Mouse (Mus musculus) MEL (cell line): ENCODE measurements around the gene Pmfbp1. TPM values are rescaled to one million over a fixed set of nuclear protein-coding genes. Genes with fewer than 3 reads are reported as not detected.

ENCODE experiments used
- DNase-seq: peaks from one replicate; pipeline ENCODE4 v3.0.0; 2011; ENCODE audit warnings: low read depth, low spot score
- H3K27ac ChIP-seq: 2 replicates; pipeline ENCODE4 v1.5.1; 2012; ENCODE audit warnings: low read depth, mild to moderate bottlenecking, control low read depth, low read length, moderate library complexity; ENCODE audit not compliant: control insufficient read depth
- H3K27me3 ChIP-seq, 2 experiments: fragments of 150-350 bp in 1 of 2; sonication (generic) in 1 of 2; 2 replicates each; pipeline ENCODE4 v1.6.1; 2012; ENCODE audit warnings: low read length in 2 of 2, mild to moderate bottlenecking in 2 of 2, improper control_type of control experiment in 1 of 2, moderate library complexity in 1 of 2; ENCODE audit not compliant: insufficient read depth in 2 of 2, control insufficient read depth in 1 of 2
- H3K36me3 ChIP-seq, 2 experiments: 2 replicates each; pipeline ENCODE4 v1.6.1; 2012 to 2014; ENCODE audit warnings: low read length in 2 of 2, improper control_type of control experiment in 1 of 2, inconsistent platforms in 1 of 2, mild to moderate bottlenecking in 1 of 2; ENCODE audit not compliant: insufficient read depth in 2 of 2, control insufficient read depth in 1 of 2
- H3K4me1 ChIP-seq, 2 experiments: fragments of 150-350 bp in 1 of 2; sonication (generic) in 1 of 2; 2 replicates each; pipeline ENCODE4 v1.6.1; 2012; ENCODE audit warnings: low read length in 2 of 2, improper control_type of control experiment in 1 of 2, mild to moderate bottlenecking in 1 of 2; ENCODE audit not compliant: insufficient read depth in 2 of 2, control insufficient read depth in 1 of 2
- H3K4me3 ChIP-seq, 2 experiments: fragments of 150-350 bp in 1 of 2; sonication (generic) in 1 of 2; 2 replicates each; pipeline ENCODE4 v1.5.1; 2012; ENCODE audit warnings: low read depth in 2 of 2, low read length in 2 of 2, mild to moderate bottlenecking in 2 of 2, moderate library complexity in 2 of 2, control low read depth in 1 of 2, improper control_type of control experiment in 1 of 2; ENCODE audit not compliant: control insufficient read depth in 1 of 2, insufficient read depth in 1 of 2
- H3K79me2 ChIP-seq: 2 replicates; pipeline ENCODE4 v1.6.1; 2012; ENCODE audit warnings: mild to moderate bottlenecking, low read length, moderate library complexity; ENCODE audit not compliant: control insufficient read depth, poor library complexity, insufficient read depth
- H3K9ac ChIP-seq: 2 replicates; pipeline ENCODE4 v1.6.1; 2012; ENCODE audit warnings: low read depth, mild to moderate bottlenecking, control low read depth, low read length, moderate library complexity; ENCODE audit not compliant: control insufficient read depth, poor library complexity, severe bottlenecking
- H3K9me3 ChIP-seq: fragments of 150-350 bp; sonication (generic); replicated peaks from 2 replicates; pipeline ENCODE4 v1.6.1; 2012; ENCODE audit warnings: mild to moderate bottlenecking, low read length, improper control_type of control experiment, moderate library complexity; ENCODE audit not compliant: insufficient read depth
- BHLHE40 ChIP-seq: IDR thresholded peaks from 2 replicates; pipeline ENCODE4 v1.6.1; 2012; ENCODE audit warnings: low read depth, mild to moderate bottlenecking, inconsistent platforms, low read length, improper control_type of control experiment, borderline replicate concordance
- CHD1 ChIP-seq: IDR thresholded peaks from 2 replicates; pipeline ENCODE4 v1.6.1; 2012; ENCODE audit warnings: low read depth, mild to moderate bottlenecking, inconsistent platforms, low read length, improper control_type of control experiment
- CTCF ChIP-seq, 3 experiments: IDR thresholded peaks in 2 of 3; conservative IDR thresholded peaks in 1 of 3; 2 replicates each; pipeline ENCODE4 v1.5.1; 2011 to 2012; ENCODE audit warnings: low read length in 3 of 3, low read depth in 2 of 3, mild to moderate bottlenecking in 2 of 3, improper control_type of control experiment in 1 of 3, inconsistent platforms in 1 of 3, mixed read lengths in 1 of 3, moderate library complexity in 1 of 3; ENCODE audit not compliant: control insufficient read depth in 1 of 3, insufficient read depth in 1 of 3, poor library complexity in 1 of 3, severe bottlenecking in 1 of 3
- ELF1 ChIP-seq: IDR thresholded peaks from 2 replicates; pipeline ENCODE4 v1.6.1; 2014; ENCODE audit warnings: low read depth, mild to moderate bottlenecking, inconsistent platforms, low read length, improper control_type of control experiment, moderate library complexity
- GABPA ChIP-seq: IDR thresholded peaks from 2 replicates; pipeline ENCODE4 v1.6.1; 2012; ENCODE audit warnings: low read depth, mild to moderate bottlenecking, inconsistent platforms, low read length, improper control_type of control experiment, moderate library complexity
- KAT2A ChIP-seq: conservative IDR thresholded peaks from 2 replicates; pipeline ENCODE4 v1.6.1; 2012; ENCODE audit warnings: low read depth, low read length, improper control_type of control experiment, inconsistent platforms
- MXI1 ChIP-seq: IDR thresholded peaks from 2 replicates; pipeline ENCODE4 v1.6.1; 2011; ENCODE audit warnings: mild to moderate bottlenecking, low read depth, low read length, improper control_type of control experiment
- MYB ChIP-seq: IDR thresholded peaks from 2 replicates; pipeline ENCODE4 v1.6.1; 2011; ENCODE audit warnings: mild to moderate bottlenecking, low read depth, low read length, improper control_type of control experiment
- MYC ChIP-seq: IDR thresholded peaks from 2 replicates; pipeline ENCODE4 v1.6.1; 2011; ENCODE audit warnings: low read depth, mild to moderate bottlenecking, low read length, improper control_type of control experiment, moderate library complexity
- NELFE ChIP-seq: IDR thresholded peaks from 2 replicates; pipeline ENCODE4 v1.6.1; 2011; ENCODE audit warnings: low read depth, low read length, improper control_type of control experiment
- NRF1 ChIP-seq: IDR thresholded peaks from 2 replicates; pipeline ENCODE4 v1.6.1; 2014; ENCODE audit warnings: low read depth, mild to moderate bottlenecking, inconsistent platforms, low read length, improper control_type of control experiment, moderate library complexity; ENCODE audit not compliant: poor library complexity, insufficient read depth, severe bottlenecking
- POLR2A ChIP-seq, 2 experiments: IDR thresholded peaks; 2 replicates each; pipeline ENCODE4 v1.6.1; 2011 to 2012; ENCODE audit warnings: low read length in 2 of 2, mild to moderate bottlenecking in 2 of 2, control low read depth in 1 of 2, improper control_type of control experiment in 1 of 2, low read depth in 1 of 2, moderate library complexity in 1 of 2; ENCODE audit not compliant: control insufficient read depth in 1 of 2, insufficient read depth in 1 of 2, poor library complexity in 1 of 2
- POLR2AphosphoS2 ChIP-seq: IDR thresholded peaks from 2 replicates; pipeline ENCODE4 v1.6.1; 2011; ENCODE audit warnings: low read length, improper control_type of control experiment
- RAD21 ChIP-seq: IDR thresholded peaks from 2 replicates; pipeline ENCODE4 v1.6.1; 2011; ENCODE audit warnings: mild to moderate bottlenecking, low read depth, low read length, improper control_type of control experiment
- ZC3H11A ChIP-seq: IDR thresholded peaks from 2 replicates; pipeline ENCODE4 v1.6.1; 2012; ENCODE audit warnings: low read depth, mild to moderate bottlenecking, inconsistent platforms, low read length, improper control_type of control experiment
- polyA plus RNA-seq, 2 experiments: library from polyadenylated mRNA; stranded (reverse) in 1 of 2; unstranded in 1 of 2; fragments of >175 nt in 1 of 2; fragments of >200 nt in 1 of 2; gene quantifications; 2 replicates each; pipeline versions ENCODE4 v1.2.1 to v1.2.4; 2012; ENCODE audit warnings: low replicate concordance in 2 of 2, low read depth in 1 of 2; ENCODE audit not compliant: insufficient read length in 2 of 2, insufficient read depth in 1 of 2, missing spikeins in 1 of 2
- total RNA-seq: library from RNA; depleted of rRNA; stranded (reverse); fragments of 300-350 nt; gene quantifications from 2 replicates; pipeline ENCODE4 v1.2.3, GENCODE M21; 2012

Gene Pmfbp1
- total and polyA plus RNA-seq, 3 experiments, result 0.23 to 0.40 TPM; not detected in 1

DNA sequence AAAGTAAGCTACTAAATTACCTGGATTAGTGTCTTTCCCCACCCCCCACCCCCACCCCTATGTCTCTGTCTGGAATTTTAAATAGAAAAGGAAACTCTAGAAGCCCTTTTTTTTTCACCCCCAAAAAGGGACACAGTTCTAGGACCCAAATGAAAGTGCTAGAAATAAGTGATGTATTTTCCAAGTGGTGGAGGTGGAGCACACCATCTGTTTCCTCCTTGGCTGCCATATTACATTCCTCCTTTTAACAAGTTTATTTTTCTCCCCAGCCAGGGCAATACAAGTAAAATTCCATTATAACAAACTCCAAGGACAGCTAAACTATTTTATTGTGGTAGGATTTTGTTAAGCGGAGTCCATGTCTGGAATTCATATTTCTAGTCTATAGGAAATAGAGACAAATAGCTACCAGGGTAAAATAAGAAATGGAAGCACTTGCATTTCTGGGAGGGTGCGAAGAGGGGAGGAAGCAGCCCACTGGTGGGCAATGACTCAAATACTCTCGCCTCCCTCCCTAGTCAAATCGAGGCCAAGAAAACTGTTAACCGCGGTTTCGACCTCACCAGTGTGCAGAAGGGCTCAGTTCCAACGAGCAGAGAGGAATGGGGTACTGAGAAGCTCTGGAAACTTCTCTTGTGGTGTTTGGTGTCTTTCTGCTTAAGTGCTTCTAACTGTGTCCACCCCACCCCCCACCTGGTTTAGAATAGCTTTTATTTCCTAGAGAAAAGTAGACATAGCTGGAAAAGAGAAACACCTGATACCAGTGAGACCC is 49.1 kb downstream of the Pmfbp1 start:
- DNase-seq, result no peak
- Histone ChIP-seq H3K9me3 (no peaks in the 10 kb centered on the region), H3K27ac (no peak overlapping the region), H3K79me2 (no peaks in the 10 kb centered on the region), H3K4me3 (no peak overlapping the region), H3K4me1 (peaks cover 0 to 12% of the 10 kb centered on the region in 2 experiments; a peak in 2 of 4 replicates), H3K27me3 (no peaks in the 10 kb centered on the region), H3K9ac (no peak overlapping the region), H3K36me3 (no peaks in the 10 kb centered on the region; a peak in 2 of 4 replicates)
- TF ChIP-seq ZC3H11A (no peak), GABPA (no peak), RAD21 (no peak)

DNA sequence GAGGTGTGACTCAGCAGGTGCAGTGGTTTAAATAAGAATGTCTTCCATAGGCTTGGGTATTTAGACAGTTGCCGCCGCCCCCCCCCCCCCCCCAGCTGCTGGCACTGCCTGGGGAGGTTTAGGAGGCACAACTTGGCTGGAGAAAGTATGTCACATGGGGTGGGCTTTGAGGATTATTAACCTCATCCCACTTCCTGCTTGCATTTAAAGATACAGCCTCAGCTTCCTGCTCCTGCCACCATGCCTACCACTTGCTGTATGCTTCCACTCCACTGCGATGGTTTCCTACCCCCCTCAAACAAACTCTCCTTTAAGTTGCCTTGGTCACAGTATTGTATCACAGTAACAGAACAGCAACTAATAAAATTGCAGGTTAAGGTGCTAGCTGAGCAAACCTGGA is 50.2 kb downstream of the Pmfbp1 start:
- no peak overlapping the region for H3K9ac ChIP-seq
- no peaks in the 10 kb centered on the region for H3K27me3 ChIP-seq
- TF ChIP-seq MXI1 (no peak), ZC3H11A (no peak), POLR2A (IDR thresholded peaks at IDR 0.05; ENCODE audit: control insufficient read depth in 1 of 2, insufficient read depth in 1 of 2, low read depth in 1 of 2, low read length in 2 of 2, poor library complexity in 1 of 2) (no peak), POLR2AphosphoS2 (no peak), ELF1 (no peak), NELFE (no peak), CHD1 (no peak), NRF1 (no peak), KAT2A (no peak), MYB (no peak), CTCF (IDR thresholded peaks at IDR 0.05 in 2 of 3, conservative IDR thresholded peaks at IDR 0.05 in 1 of 3; ENCODE audit: control insufficient read depth in 1 of 3, insufficient read depth in 1 of 3, low read depth in 2 of 3, low read length in 3 of 3, poor library complexity in 1 of 3, severe bottlenecking in 1 of 3) (no peak), BHLHE40 (no peak), MYC (no peak)
- TF ChIP-seq, all 39 proteins: peak for 0
- Histone ChIP-seq H3K27ac (no peak overlapping the region), H3K4me3 (no peak overlapping the region), H3K79me2 (no peaks in the 10 kb centered on the region), H3K9me3 (no peaks in the 10 kb centered on the region), H3K36me3 (no peaks in the 10 kb centered on the region; a peak in 2 of 4 replicates), H3K4me1 (peaks cover 0 to 12% of the 10 kb centered on the region in 2 experiments; a peak in 2 of 4 replicates)
- DNase-seq, result no peak
